Mouse (Mus musculus): Measurements from ENCODE around the gene Cdk8.

Cdk8 gene

DNA sequence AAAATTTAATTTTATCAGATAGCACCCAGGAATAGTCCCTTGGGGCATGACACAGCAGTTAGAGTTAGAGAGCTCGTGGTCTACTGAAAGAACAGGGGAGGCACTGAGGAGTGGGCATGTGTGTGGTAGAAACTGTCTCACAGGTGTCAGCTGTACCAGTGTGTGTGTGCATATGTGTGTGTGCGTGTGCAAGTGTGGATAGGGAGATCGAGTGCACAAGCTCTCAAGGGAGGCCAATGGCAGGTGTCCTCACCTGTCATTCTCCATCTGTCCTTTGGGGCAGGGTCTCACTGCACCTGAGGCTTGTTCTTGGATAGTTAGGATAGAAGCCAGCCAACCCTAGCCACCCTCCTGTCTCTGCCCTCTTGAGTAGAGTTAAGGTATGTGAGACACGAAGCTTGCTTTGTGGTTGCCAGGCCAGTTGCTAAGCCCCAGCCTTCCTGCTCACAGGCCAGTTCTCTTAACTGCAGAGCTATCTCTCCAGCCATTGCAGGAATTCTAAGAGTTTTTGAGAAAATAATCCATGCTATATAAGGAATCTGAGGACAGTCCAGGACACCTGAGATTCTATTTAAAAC, 50.3 kb downstream of the Cdk8 start:
- no peak for DNase-seq (ENCODE audit: low spot score in 2 of 2)

- no peak for DNase-seq (ENCODE audit: low spot score in 2 of 2)
These were observed 51.0 kb downstream of the Cdk8 start for GRCm38 (mm10) chr5:146281884-146282579.

DNA sequence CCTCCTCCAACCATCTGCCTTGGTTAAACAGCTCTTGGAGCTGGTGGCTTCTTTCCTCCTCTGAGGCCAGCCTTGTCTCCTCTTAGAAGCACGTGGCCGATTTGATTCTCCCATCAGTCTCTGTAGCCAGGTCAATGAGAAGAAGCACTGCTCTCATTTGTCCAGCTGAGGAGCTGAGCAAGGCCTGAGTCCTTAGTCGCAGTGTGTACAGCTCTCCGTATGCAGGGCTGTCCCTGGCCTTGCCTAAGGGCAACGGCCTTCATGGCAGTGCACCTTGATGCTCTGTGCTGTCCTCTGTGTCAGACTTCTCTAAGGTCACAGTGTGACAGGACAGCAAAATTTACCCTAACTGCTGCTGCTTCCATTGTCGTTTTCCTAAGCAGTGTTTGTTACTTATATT, 52.9 kb downstream of the Cdk8 start:
- DNase-seq (ENCODE audit: low spot score in 2 of 2), result no peak

DNA sequence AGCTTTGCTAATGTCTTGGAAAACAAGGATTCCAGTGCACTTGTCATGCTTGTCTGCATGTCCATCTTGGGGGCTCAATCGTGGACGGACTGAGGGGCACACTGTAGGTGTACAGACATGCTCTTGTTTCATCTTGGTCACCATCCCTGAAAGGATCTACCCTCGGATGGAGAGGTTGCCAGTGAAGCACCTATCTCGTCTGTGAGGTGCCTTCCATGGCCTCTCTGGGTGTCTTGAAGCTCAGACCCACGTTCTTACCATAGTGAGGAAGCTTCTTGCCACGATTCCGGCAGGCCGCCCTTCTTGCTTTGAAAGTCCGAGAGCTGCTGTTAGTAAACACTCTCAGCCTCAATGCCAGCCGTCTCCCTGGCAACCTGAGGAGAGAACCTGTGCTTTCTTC, 56.4 kb downstream of the Cdk8 start:
- no peak for DNase-seq (ENCODE audit: low spot score in 2 of 2)

DNA sequence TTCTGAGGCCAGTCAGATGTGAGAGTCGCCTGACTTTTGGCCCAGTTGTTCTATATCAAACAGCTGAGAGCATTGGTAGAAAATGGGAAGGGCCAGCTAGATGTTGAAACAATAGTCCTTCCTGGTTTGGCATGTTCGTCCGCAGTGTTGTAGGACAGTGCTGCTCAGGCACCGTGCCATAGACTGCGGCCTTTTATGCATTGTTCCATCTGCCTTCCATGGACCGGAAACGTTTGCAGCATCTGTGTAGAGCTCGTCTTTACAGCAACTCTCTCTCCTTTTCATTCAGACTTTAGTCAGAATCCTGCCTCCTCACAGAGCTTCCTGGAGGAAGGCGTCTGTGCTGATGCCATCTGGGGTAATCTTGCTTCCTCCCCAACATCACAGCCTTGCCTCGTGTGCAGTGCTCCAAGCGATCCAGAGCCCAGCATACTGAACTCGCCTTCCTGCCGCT, 57.0 kb downstream of the Cdk8 start:
- DNase-seq (ENCODE audit: low spot score in 2 of 2), result peak; percentile 37 to 42

DNA sequence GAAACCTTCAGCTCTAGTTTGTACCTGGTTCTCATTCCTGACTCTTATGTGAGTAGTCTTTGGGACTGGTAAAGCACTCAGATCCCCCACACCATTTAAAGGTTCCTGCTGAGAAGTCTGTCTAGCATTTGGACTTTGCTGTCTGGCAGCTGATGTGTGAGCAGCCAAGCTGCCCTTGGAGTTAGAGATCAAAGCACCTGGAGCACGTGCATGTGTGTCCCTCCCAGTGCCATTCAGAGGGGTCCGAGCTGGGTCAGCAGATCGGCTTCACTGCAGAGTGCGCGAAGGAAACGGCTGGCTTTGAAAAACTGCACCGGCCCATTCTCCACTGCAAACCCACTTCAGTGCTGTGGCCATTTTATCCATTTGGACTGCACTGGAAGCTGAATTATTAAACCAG, 58.9 kb downstream of the Cdk8 start:
- no peak for DNase-seq (ENCODE audit: low spot score in 2 of 2)

GRCm38 (mm10) chr5:146290446-146290845, 59.4 kb downstream of the Cdk8 start:
- DNase-seq (ENCODE audit: low spot score in 2 of 2), result no peak

- DNase-seq (ENCODE audit: low spot score in 2 of 2), result no peak
These were observed 60.5 kb downstream of the Cdk8 start for GRCm38 (mm10) chr5:146291560-146291959.

- no peak for DNase-seq (ENCODE audit: low spot score in 2 of 2)
These were observed 62.1 kb downstream of the Cdk8 start for GRCm38 (mm10) chr5:146292896-146293680.

DNA sequence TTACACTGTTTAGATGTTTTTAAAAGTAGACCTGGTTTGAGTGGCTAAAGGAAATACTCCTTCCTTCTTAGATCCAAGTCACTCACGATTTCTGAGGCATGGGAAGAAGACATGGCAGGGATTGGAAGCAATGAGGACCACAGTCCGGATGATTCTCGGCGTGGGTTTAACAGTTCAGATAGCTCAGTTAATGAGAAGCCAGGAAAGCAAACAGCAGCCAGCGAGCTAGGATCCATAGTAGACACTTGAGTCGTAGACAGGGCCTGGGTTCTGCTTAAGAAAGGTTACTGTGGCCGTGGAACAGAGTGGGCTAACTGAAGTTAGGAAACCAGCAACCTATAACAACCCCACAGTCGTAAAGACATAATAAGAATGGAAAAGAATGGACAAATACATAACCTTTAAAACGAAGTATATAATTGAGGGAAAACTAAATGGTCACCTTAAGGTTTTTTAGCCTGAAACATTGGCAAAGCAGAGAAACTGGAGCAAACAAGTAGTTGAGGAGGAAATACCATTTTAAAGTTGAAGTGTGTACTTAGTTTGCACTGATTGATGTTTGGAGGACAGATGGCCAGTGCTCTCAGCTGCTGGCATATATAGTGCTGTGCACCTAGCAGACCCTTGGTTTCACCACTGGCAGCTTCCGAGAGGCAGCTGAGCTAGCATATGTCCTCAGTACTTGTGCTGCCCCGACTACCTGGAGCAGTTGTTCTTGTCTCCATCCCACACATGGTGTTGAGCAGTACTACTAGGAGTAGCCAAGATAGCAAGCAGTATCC, 63.1 kb downstream of the Cdk8 start:
- DNase-seq (ENCODE audit: low spot score in 2 of 2), result no peak

GRCm38 (mm10) chr5:146294834-146295233, 63.8 kb downstream of the Cdk8 start:
- no peak for DNase-seq (ENCODE audit: low spot score in 2 of 2)

GRCm38 (mm10) chr5:146298807-146299519, 67.9 kb downstream of the Cdk8 start:
- no peak for DNase-seq (ENCODE audit: low spot score in 2 of 2)

DNA sequence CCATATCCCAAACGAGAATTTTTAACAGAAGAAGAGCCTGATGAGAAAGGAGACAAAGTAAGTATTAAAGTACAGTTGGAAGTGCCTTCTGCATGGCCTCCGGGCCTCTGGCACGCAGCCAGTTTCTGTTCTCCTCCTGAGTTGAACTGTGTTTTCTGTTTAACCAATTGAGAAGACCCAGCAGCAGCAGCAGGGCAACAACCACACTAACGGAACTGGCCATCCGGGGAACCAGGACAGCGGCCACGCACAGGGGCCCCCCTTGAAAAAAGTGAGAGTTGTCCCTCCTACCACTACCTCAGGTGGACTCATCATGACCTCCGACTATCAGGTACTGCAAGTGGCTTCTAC, 68.5 kb downstream of the Cdk8 start:
- peak in 1 of 2 experiments; percentile 33 for DNase-seq (ENCODE audit: low spot score in 2 of 2)

GRCm38 (mm10) chr5:146303470-146303869, 72.4 kb downstream of the Cdk8 start:
- peak; percentile 46 to 54 for DNase-seq (ENCODE audit: low spot score in 2 of 2)

DNA sequence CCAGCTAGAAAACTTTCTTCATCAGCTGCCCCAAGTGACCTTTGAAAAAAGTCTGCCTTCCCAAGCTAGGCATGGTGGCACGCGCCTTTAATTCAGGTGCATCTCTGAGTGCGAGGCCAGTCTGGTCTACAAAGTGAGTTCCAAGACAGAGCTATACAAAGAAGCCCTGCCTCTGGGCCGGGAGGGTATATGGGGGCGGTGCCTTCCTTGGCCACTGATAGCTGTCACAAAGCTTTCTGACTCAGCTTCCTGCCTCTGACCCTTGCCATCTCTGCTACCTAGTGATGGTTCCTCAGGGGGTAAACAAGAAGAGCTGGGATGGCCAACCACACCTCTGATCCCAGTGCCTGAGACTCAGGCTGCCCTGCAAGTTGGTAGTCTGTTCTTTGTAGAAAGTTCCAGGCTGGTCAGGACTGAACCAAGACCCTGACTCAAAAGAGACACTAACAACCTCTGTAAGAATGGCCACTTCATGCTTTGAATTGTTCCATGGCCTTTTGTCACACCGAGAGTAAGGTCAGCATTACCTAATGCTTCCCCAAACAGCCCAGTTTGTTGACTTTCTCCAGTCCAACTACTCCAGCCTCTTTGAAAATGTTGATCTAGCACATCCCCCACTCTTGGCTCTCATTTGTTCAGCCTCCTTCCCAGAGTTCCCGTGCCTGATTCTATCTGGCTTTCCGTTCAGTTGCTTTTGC, 76.2 kb downstream of the Cdk8 start:
- DNase-seq (ENCODE audit: low spot score in 2 of 2), result no peak

GRCm38 (mm10) chr5:146307744-146308096, 76.7 kb downstream of the Cdk8 start:
- no peak for DNase-seq (ENCODE audit: low spot score in 2 of 2)

DNA sequence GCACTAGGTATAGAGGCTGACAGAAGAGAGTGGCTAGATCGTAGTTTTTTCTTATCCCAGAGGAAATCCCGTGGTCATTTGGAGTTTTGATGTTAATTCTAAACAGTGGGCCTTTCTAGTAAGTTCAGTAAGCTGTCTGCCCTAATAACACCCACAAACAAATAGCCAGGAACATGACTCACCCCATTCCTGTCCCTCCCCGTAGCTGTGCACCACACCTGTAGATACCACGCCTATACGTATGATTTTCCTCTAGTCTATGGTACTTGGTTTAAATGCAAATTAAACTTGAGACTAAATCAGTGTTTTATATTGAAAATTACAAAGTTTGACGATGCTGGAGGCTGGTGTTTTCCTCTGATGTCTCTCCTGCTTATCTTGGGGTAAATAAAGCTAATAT, 83.5 kb downstream of the Cdk8 start:
- no peak for DNase-seq (ENCODE audit: low spot score in 2 of 2)

DNA sequence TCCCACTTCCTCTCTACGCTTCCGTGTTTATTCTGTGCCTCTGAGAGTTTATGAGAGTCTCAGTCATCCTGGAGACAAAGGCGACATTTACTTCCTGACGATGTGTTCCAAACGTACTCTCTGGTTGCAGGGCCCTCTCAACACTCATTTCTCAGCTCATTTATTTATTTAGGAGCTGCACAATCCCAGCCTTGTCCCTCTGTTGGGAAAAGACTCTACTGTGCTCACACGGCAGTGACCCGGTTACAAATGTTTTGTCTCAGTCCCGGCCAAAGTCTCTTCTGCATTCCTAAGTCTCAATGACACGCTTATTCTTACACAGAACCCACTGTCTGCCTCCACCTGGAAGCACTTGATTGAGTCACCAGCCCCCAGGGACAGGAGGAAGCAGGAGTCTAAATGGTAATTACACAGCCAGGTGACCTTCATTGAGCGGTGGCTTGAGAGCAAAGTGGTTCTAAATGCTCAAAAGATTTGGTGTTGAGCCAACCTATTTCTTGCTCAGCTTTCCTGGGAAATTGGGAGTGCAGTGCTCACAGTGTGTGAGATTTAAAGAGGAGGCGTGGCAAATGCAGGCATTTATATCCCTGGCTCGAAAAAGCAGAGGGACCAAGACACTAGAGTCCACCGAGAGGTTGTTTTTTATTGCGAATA, 84.4 kb downstream of the Cdk8 start:
- peak in 1 of 2 experiments; percentile 29 for DNase-seq (ENCODE audit: low spot score in 2 of 2)

DNA sequence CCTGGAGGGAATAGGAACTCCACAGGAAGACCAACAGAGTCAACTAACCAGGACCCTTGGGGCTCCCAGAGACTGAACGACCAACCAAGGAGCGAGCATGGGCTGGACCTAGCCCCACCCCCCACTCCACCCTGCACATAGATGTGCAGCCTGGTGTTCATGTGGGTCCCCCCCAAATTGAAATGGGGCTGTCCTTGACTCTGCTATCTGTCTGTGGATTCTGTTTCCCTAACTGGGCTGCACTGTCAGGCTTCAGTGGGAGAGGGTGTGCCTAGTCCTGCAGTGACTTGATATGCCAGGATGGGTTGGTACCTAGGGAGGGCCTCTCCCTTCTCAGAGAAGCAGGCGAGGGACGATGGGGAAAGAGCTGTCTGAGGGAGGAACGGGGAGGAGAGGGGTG, 85.3 kb downstream of the Cdk8 start:
- DNase-seq (ENCODE audit: low spot score in 2 of 2), result no peak

DNA sequence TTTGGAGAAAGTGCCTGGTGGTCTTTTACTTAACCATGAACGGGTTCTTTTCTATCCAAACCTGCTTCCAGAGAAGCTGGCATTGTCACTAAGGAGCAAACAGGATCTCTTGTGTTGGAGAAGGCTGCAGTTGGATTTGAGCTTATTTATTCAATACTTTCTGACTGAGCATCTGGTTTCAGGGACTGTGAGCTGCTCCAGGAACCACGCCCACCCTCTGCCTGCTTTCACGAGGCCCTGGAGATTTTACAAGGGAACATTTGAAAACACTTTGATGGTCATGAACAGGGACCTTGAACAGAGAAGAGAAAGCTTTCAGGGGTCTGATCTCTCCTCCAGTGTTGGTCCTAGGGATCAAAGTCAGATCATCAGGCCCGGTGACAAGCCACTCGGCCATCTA, 87.0 kb downstream of the Cdk8 start:
- peak in 1 of 2 experiments; percentile 25 for DNase-seq (ENCODE audit: low spot score in 2 of 2)
